Mouse (Mus musculus) left cerebral cortex, postnatal 25 days (tissue): ENCODE measurements at regions not wholly inside any gene's neighbourhood (a gene's known extent, or its start where the extent isn't known, plus 50 kb on each side); places are given as distances from the start of the nearest gene placed in this dataset.

Source experiments
- DNase-seq, 2 experiments: peaks; one replicate each; pipeline ENCODE4 v3.0.0; 2022; ENCODE audit warnings: low spot score in 2 of 2, mixed read lengths in 1 of 2
- intact Hi-C: fragments of 180-260 bp; cut with DNase I; formaldehyde crosslinking; loops from one replicate; pipeline ENCODE4 v1.15.1; 2025

GRCm38 (mm10) chr3:143659421-143659978 lies 545.5 kb downstream of the Lmo4 start:
- intact Hi-C loops, result no loop called here

DNA sequence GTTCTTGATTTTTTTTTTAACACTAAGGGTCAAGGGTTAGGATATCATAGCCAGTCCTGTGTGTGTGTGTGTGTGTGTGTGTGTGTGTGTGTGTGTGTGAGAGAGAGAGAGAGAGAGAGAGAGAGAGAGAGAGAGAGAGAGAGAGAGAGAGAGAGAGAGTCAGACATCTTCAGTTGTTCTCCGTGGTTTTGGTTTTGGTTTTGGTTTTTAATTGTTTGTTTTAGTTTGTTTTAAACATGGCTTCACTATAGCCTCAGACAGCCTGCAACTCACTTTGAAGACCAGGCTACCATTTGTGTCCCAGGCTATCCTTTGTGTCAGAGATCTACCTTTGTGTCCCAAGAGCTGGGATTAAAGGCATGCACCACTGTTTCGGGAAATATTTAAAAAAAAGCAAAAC lies 557.8 kb downstream of the Lmo4 start:
- no peak for DNase-seq
- intact Hi-C loops, result no loop called here

More at GRCm38 (mm10) chr3:143659421-143659978, 545.5 kb downstream of the Lmo4 start:
- DNase-seq, result no peak

GRCm38 (mm10) chr3:143646836-143647235 lies 558.2 kb downstream of the Lmo4 start:
- intact Hi-C loops, result no loop called here
- DNase-seq, result no peak

DNA sequence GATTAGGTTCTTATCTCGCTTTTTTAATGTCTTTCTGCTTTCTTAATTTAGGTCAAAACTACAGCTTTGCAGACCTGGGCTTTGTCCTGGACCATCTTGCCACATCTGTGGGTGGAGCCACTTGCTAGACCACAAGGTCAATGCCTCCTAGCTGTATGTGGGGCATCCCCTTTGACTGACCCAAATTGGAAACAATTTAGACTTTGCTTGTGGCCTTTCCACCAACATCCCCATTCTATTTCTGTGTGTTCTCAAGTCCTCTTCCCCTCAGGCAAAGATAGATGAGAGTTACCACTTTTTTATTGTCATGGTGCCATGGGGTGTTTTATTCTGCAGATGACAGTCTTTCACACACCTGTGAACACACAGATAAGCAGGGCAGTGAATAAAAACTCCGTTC lies 572.0 kb downstream of the Lmo4 start:
- intact Hi-C loops, result no loop called here
- no peak for DNase-seq

GRCm38 (mm10) chr3:143631183-143631582 lies 573.8 kb downstream of the Lmo4 start:
- DNase-seq, result no peak

GRCm38 (mm10) chr3:143624906-143625305 lies 580.1 kb downstream of the Lmo4 start:
- DNase-seq, result no peak
- intact Hi-C loops, result no loop called here

More at GRCm38 (mm10) chr3:143631183-143631582, 573.8 kb downstream of the Lmo4 start:
- intact Hi-C loops, result no loop called here

- intact Hi-C loops, result no loop called here
- no peak for DNase-seq
These were observed 582.7 kb downstream of the Lmo4 start for GRCm38 (mm10) chr3:143622275-143622674.

GRCm38 (mm10) chr3:143619125-143619524 lies 585.9 kb downstream of the Lmo4 start:
- no peak for DNase-seq
- intact Hi-C loops, result no loop called here

DNA sequence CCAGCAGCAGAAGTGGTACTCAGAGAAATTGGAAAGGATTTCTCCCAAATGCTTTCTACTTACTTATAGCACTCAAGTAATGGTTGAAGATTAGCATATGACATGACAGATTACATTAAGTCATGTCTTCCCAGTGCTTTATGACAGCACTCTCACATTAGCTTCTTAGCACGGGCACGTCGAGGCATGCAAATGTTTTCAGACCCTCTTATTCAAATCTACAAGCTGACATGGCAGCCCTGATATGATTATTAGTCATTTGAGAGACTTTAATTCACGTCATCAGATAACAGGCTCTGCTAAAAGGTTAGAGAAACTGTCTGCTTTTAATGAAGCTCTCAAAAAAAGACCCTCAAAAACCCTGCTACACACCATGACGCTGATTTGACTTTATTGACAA lies 590.1 kb downstream of the Lmo4 start:
- DNase-seq, result no peak
- intact Hi-C loops, result no loop called here

DNA sequence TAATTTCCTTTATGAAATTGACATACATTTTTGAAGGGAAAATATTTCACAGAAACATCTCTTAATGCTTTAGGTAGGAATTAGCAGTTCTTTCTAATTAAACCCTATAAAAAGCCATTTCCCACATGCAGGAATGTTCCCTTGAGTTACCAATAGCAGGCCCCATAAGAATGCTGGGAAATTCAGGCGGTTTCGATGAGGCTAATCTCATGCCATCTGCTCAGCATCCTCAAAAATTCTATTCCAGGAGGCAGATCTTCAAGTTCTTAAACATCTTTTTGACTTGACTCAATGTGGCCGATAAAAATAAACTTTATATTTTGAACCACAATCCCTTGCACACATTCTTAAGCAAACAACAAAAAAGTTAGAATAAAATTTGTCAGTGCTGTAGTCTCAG lies 591.0 kb downstream of the Lmo4 start:
- intact Hi-C loops, result no loop called here
- peak in 1 of 2 experiments; percentile 88 for DNase-seq

DNA sequence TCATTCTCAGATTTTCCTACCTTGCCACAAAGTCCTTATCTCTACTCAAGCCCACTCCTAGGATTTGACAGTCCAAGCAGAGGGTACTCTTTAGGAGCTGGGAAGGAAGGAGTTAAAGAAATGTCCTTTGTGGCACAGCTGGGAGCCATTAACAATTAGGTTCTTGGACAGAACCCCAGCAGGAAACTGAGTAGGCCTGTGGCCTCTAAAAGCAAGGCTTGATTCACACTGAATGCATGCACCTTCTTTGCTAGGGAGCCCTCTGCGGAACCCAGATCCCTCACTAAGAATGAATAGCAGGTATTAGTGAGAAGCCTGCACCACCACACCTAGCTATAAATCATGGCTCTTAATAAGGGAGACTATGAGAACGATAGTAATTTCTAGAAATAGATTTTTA lies 595.3 kb downstream of the Lmo4 start:
- DNase-seq, result no peak
- intact Hi-C loops, result no loop called here

DNA sequence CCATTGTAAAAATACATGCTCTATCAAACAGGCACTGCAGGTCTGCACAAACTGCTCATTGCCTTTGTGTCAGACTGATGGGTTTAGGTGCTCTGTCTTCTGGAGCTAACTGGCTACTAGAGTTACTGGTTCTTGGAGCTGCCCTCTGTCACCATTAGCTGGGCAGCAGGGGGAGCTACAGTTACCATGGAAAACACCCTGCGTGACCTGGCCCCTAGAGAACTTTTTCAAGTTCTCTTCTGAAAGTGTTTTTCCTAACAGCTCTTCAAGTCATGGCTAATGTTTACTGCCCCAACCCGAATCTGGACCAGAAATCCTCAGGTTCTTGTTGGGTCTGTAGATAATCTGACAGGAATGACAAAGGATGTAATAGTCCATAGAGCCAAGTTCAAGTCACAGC lies 605.9 kb downstream of the Lmo4 start:
- intact Hi-C loops, result loop anchor here (5.0 to 10.0 kb wide), 3 partner anchors 113 to 334 kb away; no protein-coding TSS in a partner anchor
- DNase-seq, result no peak

DNA sequence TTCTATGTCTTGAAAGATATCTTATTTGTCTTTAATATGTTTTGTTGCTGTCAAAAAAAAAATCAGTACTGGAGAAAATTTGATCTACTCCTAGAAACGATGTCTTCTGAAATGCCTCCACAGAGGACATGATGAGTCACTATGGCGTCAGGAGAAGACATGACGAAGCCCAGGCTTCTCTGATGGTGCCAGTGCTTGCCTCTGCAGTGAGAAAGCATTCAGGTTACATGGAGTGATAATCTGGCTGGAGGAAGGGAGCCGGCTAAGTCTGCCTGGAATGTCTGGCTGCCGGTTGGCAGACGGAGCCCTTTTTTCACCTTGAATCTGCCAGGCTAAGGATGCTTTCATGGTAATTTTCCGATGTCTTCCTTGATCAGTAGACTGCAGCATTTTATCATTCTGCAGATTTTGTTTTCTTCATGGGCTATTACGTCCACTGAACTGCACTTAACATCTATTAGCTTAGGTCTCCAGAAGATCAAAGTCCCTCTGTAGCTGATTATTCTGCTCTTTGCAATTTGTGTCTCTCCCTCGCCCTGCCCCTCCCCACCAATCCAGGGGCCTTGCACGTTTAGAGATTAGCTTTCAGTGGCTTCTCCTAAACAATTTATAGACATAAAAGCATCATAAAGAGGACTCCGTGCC lies 607.9 kb downstream of the Lmo4 start:
- intact Hi-C loops, result loop anchor here (5.0 to 10.0 kb wide), 3 partner anchors 115 to 332 kb away; no protein-coding TSS in a partner anchor
- peak in 1 of 2 experiments; percentile 58 for DNase-seq

GRCm38 (mm10) chr3:143596011-143596683 lies 608.9 kb downstream of the Lmo4 start:
- intact Hi-C loops, result loop anchor here (5.0 to 10.0 kb wide), 3 partner anchors 116 to 331 kb away; no protein-coding TSS in a partner anchor

GRCm38 (mm10) chr3:143595081-143595480 lies 609.9 kb downstream of the Lmo4 start:
- no peak for DNase-seq
- intact Hi-C loops, result loop anchor here (5.0 to 10.0 kb wide), 3 partner anchors 117 to 330 kb away; no protein-coding TSS in a partner anchor

More at GRCm38 (mm10) chr3:143596011-143596683, 608.9 kb downstream of the Lmo4 start:
- DNase-seq, result no peak

- intact Hi-C loops, result loop anchor here (5.0 to 10.0 kb wide), 6 partner anchors 118 to 422 kb away; no protein-coding TSS in a partner anchor
- peak; percentile 75 to 96 for DNase-seq
These were observed 610.3 kb downstream of the Lmo4 start for GRCm38 (mm10) chr3:143594676-143595075.

GRCm38 (mm10) chr3:143586653-143587052 lies 618.4 kb downstream of the Lmo4 start:
- no peak for DNase-seq
- intact Hi-C loops, result no loop called here

DNA sequence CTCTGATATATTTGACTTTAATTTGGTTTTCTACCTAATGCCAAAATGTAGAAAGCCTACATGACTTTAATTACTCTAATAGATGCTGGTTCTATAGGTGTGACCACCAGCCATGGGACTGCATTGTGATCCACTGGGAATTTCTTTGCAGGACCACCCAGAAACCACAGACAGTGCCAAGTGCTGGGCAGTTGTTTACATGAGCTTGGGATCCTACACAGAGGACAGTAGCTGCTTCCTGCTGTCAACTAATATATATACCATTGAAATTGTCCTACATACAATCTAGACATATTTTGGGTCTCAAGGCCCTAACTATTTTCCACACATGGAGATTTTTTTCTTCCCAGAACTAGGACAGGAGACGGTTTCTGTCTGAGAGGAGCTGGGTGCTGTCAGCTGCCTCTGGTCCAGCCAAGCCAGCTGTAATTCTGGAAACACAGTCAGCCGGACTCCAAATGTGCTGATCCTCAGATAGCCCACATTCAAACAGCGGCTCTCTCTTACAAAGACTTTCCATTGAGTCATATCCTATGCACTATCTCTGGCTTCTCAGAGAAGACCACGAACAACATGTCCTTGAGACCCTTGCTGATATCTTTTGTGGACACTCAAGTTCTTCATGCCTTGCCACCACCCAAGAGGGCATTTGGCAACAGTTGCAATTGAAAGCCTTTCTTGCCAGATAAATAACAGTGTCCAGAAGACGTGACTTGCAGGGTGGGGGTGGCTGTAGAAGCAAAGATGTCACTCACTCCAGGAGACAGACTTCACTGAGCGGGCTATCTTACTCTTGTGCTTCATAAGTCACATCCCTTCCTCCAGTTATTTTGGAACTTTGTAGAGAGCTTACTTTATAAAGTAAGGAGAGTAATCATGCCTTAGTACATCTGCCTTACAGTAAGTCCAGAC lies 620.1 kb downstream of the Lmo4 start:
- peak in 1 of 2 experiments; percentile 81 for DNase-seq
- intact Hi-C loops, result no loop called here

GRCm38 (mm10) chr3:143576338-143577007 lies 628.5 kb downstream of the Lmo4 start:
- intact Hi-C loops, result no loop called here

More at GRCm38 (mm10) chr3:143576338-143577007, 628.5 kb downstream of the Lmo4 start:
- no peak for DNase-seq
